Mouse (Mus musculus) heart, postnatal 10 days (tissue): ENCODE data around the gene Pik3cb. TPM values are rescaled to one million over a fixed set of nuclear protein-coding genes. Genes with fewer than 3 reads are reported as not detected.

Source experiments
- DNase-seq, 2 experiments: peaks; one replicate each; pipeline ENCODE4 v3.0.0; 2021
- intact Hi-C: fragments of 180-260 bp; cut with DNase I; formaldehyde crosslinking; loops from one replicate; pipeline ENCODE4 v1.15.1; 2025
- total RNA-seq, 2 experiments: library from RNA; stranded (reverse); gene quantifications; 2 replicates each; pipeline ENCODE4 v1.2.3; 2021

Gene Pik3cb
- total RNA-seq, result 10 to 100 TPM; 11.3 to 12.1 TPM

DNA sequence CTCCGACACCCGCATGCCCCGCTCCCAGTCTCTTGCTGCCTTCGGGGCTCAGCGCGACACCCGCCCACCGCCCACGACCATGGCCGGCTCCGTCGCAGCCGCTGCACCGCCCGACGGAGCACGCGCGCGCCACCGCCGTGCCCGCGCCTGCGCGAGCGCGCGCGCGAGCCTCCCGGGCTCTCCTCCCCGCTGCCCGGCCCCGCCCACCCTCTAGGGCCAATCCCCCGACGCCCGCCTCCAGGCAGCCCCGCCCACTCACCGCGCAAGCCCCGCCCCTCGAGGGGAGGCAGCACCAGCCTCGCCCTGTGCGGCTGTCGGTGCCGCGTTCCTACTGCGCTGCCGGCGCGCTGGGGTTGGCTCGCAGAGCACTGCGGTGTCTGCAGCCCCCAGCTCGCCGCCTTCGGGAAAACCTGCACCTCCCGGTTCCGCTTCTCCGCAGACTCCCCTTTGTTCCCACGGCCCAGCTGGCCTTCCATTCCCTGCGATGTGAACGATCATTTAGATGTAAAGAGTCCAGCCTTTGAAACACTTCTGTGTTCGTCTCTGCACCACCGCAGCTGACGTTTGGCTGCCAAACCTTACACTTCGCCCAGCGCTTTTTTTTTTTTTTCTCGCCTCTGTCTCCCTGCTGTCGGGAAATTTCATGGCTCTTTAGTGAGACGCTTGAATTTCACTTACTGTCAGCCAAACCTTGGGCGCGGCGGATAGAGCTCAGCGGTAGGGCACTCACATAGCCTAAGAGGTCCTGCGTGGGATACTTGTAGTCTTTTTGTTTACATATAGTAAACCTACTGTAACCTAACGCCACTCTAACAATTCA lies at the start of gene Pik3cb:
Gene Pik3cb (minus strand): TSS at position 559 of the 820 bp plus-strand sequence.
- intact Hi-C loops, result loop anchor here (5.0 kb wide), 1 partner anchor 297 kb away; the partner anchor contains the start of gene Mras
- DNase-seq, result peak; percentile 98

DNA sequence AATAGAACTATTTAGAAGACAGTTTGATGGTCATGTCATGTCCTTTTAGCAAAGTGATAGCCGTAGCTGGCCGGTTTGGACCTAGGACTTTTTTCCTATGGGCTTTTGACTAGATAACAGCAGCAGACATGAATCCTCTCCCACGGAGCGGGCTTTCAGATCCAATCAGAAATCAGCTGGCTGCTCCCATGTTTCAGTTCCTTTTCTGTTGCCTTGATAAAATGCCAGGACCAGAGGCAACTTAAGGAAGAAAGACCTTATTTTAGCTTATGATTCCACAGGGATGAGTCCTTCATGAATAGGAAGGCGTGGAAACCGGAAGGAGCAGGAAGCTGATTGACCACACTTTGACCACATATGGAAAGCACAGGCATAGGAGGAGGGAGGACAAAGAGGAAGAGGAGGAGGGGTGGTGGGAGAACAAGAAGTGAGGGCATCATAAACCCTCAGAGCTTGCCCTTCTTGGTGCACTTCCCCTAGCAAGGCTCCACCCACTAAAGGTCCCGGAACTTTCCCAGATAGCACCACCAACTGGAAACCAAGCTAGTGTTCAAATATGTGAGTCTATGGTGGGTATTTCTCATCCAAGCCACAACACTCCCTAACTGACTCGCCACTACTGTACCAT lies 42.7 kb upstream of the Pik3cb start:
- peak in 1 of 2 experiments; percentile 13 for DNase-seq
- intact Hi-C loops, result no loop called here

DNA sequence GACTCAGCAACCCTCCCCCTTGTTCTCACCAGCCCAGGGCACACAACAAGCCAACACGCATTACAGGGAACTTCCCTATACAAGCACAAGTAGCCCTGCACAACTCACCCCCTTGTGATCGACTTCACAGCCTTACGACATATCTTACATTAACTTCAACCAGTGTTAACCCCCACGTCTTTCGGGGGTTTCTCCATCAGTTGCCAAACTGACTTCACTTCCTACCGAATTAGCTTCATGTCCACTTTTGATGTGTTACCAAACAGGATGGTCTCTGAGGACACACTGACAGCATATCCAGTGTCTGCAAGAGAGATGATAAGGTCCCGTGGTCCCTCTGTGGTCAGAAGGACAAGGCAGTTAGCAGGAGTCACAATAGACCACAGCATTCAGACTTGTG lies 41.7 kb upstream of the Pik3cb start:
- no peak for DNase-seq
- intact Hi-C loops, result no loop called here

DNA sequence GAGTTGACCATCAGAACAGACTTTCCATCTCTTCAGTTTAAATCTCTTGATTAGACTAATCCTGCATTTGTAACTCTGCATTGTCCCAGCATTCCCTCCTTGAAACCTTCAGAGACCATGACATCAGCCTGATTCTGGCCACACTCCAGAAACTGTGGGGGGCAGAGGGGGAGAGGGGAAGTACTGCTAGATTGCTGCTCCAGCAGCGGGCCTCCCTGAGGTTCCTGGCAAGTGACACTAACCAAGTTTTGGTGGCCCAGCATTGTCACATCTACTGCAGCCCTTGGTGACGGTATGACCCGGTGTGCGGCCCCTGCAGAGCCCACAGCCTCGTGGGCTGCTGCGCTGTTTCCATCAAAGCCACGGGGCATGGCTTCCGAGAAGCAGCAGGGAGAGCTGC lies 39.9 kb upstream of the Pik3cb start:
- intact Hi-C loops, result no loop called here
- peak; percentile 51 to 59 for DNase-seq

DNA sequence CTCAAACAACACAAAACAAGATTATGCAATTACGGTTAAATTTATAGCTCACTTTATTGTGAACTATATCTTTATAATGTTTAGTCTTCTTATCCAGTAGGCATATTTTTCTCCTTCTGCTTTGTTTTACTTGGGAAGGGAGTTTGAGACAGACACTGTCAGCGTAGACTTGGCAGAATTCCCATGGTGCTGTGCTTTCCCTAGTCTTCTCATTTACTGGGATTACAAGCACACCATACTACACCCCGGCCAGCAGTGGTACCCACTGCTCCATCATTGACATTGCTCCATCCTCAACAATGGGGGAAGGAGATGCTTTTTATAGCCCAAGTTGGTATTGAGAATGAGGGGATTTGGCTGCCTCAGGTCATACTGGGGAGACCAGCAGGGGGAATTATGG lies 38.3 kb upstream of the Pik3cb start:
- intact Hi-C loops, result no loop called here
- no peak for DNase-seq

DNA sequence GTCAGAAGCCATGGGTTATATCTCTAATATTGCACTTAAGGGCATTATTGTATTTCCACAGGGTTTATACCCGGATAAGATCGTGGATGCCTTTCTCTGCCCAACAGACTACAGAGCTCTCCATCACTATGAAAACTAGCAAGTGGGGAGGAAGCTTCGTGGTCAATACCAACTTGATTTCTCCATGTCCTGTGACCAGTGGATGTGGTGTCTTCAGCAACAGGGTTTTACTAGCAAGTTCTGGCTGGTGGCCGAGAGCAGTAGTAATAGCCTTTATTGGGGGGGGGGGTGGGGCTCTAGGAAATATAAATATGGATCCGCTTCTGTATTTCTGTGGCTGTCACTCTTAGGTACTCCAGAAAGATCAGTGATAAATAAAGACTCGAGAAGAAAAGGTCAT lies 35.4 kb upstream of the Pik3cb start:
- intact Hi-C loops, result no loop called here
- DNase-seq, result no peak

DNA sequence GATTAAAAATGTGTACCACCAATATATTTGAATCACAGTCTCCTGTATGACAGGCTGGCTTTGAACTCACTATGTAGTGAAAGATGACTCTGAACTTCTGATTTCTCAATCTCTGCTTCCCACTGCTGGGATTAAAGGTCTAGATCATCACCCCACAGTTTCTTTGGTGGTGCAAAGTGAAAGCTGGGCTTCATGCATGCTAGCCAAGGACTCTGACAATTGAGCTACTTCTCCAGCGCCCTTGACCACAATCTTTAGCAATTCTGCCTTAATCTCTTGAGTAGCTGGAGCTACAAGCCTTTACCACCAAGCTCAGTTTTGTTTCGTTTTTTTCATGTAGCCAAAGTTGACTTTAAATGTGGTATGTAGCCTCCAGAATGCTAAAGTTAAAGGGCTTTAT lies 32.4 kb upstream of the Pik3cb start:
- intact Hi-C loops, result no loop called here
- DNase-seq, result no peak

DNA sequence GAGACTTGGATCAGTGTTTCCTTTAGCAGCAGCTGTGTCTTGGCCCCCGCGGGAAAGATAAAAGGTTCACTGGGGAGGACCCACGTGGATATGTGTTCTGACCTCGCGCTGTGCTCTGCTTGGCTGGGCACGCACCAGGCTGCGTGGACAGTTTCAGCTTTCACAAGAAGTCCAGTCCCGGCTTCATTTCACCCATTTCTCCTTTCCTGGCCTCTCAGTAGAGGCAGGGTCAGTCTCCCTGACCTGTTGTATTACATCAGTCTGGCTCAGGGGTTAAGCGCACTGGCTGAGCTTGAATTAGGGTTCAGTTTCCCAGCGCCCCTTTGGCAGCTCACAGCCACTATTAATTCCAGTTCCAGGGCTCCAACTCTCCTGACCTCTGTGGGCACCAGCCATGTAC lies 30.8 kb upstream of the Pik3cb start:
- intact Hi-C loops, result no loop called here
- peak in 1 of 2 experiments; percentile 18 for DNase-seq

DNA sequence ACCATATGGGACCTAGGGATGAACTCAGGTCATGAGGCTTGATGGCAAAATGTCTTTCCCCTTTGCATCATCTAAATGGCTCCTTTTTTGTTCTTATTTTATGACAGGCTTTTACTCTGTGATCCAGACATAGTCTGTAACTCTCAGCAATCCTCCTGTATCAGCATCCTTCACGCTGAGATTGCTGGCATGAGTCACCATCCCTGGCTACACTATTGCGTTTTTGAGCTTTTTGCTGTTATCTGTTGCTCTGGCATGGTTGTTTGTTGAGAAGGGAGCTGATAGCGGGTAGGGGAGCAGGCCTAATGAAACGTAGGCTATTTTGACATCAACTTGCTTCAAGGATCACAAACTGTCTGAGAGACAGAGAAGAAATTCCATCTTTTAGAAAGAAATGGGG lies 28.6 kb upstream of the Pik3cb start:
- no peak for DNase-seq
- intact Hi-C loops, result no loop called here

DNA sequence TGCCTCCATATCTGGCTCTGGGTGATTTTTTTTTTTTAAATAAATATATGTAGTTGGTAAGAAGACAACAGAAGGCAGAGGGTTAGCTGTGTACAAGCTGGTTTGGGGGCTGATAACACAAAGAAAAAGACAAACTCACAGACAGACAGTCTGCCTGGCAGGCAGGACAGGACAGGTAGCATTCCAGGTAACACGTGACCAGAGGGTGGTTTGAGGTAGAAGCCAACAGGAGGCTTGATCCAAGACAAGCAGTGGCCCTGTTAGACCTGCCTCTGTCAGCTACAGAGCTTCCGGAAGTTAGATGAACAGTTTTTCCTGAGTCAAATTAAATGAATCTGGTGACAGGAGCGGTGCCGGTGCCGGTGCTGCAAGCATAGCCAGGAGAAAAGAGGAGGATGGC lies 26.5 kb upstream of the Pik3cb start:
- DNase-seq, result no peak
- intact Hi-C loops, result no loop called here

DNA sequence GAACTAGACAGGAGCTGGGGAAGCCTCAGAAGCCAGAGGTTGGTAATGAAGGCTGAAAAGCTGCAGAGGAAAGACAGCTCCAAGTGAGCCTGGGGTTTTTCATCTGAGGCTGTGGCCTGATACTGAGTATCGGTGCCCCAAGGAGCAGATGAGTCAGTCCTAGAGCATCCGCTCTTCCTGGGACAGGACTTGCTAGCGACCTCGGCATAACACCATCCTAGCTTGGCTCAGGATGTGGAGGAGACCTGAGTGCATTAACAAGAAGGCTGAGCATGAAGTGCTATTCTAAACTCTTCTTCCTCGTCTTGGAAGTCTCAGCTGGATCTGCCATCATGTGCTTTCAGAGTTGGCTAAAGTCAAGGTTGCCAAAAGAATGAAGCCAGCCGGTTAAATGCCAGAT lies 25.5 kb upstream of the Pik3cb start:
- DNase-seq, result no peak
- intact Hi-C loops, result no loop called here

DNA sequence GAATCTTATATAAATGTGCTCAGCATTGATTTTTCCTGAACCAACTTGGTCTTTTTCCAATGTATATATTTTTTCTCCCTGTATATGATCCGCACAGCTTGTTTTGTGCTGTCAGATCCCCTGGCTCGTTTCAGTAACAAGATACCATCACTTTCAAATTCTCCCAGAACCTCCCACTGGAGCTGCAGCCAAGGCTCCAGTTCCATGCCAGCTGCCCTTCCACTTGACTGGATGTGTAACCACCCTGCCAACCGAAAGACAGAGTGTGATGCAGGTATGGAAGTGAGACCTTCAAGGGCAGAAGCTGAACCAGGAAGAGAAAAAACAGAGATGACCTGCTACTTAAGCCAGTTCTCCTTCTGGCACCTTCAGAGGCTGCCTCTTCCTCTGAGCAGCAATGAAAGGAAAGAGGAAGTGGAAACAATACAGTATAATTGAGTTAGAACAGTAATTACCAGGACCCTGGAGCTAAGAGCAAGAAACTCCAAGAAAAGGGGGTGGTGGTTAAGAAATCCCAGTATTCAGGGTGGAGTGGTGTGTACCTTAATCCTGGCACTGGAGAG lies 24.3 kb upstream of the Pik3cb start:
- intact Hi-C loops, result no loop called here
- DNase-seq, result no peak

DNA sequence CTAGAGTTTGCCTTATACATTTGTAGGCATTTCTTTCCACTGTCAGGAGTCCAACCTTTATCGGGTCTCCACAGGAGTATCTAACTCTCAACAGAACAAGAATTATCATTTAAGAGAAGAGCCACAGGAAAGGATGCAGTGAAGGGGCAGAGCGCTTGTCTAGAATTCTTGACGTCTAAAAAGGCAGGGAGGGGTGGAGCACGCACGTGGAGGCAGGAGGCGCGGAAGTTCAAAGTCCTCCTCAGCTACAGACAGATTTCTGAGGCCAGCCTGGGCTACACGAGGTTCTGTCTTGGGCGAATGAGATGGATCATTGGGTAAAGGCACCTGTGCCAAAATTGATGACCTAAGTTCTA lies 23.7 kb upstream of the Pik3cb start:
- intact Hi-C loops, result no loop called here
- no peak for DNase-seq

DNA sequence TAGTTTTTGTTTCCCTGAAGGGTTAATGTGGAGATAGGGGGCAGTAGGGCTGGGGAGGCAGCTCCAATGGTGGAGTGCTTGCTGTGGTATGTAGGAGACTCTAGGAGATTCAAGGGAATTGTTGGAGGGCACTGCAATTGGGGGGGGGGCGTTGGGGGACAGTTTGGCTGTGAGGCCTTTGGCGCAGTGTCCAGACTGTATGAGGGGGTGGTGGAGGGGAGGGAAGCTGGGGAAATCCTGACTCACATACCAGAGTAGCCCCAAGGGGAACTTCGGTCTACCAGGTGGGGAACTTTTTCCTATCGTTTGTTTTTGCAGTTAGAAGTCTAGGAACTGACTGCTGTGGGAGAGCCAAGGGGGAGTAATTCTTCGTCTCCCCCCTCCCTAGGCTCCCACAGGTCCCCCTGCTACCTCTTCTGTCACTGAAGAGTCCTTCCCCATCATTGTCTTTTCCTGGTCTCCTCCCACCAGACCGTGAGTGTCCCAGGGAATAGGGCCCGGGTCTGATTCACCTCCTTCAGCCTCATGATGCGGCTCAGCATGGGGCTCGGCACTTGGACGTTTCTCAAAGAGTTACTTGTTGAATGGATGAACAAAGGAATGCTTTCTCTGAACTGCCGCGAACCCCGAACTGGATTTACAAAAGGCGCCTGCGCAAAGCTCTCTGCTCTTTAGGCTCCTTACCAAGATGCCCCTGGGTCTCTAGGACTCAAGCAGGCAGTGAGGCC lies 23.2 kb upstream of the Pik3cb start:
- intact Hi-C loops, result no loop called here
- no peak for DNase-seq

DNA sequence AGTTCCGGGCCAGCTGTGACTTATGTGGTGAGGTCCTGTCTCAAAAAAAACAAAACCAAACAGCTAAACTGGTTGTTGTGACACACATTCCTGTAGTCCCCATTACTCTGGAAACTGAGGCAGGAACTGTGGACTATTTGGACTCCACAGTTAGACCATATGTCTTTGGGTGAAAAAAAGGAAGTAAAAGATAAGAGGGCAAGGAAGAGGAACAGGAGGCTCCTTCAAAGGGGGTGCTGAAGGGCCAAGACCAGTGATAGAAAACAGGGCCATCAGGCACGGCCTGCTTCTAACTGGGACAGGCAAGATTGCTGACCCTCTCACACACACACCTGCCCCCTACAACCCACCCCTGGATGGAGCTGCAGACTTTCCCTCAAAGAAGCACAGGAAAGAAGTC lies 22.4 kb upstream of the Pik3cb start:
- no peak for DNase-seq
- intact Hi-C loops, result no loop called here

DNA sequence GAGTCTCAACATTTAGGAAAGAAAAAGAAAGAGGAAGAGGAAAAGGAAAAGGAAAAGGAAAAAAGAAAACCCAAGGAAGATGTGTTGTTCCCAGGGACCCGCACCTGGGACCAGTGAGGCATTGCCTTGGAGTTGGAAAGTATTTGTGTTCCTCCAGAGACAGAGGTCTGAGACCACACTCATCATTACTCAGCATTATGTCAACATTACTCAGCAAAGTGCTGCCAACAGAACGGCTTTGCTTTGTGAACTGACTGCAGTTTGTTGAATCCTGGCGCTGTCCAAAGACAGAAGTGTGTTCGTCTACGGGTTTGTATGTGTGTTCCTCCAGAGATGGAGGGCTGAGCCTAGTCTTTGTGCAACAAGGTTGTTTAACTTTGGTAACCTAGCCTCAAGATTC lies 20.4 kb upstream of the Pik3cb start:
- intact Hi-C loops, result no loop called here

DNA sequence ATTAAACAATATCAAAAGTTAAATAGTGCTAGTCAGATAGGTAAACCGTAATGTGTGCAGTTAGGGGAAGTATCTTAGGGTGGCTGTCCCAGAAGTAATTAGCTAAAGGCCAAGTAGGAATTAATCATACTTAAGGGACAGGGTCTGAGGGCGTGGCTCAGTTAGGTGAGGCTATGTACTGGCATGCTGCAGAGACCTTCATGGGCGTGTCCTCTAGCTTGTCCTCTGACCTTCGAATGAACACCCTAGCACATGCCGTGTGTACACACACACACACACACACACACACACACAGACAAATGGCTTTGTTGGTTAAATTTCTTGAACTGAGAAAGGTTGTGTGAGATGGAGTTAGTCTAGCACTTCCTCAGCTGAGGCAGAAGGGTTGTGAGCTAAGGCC lies 19.5 kb upstream of the Pik3cb start:
- intact Hi-C loops, result no loop called here
- DNase-seq, result no peak

More for the DNA sequence above, 20.4 kb upstream of the Pik3cb start:
- DNase-seq, result no peak

DNA sequence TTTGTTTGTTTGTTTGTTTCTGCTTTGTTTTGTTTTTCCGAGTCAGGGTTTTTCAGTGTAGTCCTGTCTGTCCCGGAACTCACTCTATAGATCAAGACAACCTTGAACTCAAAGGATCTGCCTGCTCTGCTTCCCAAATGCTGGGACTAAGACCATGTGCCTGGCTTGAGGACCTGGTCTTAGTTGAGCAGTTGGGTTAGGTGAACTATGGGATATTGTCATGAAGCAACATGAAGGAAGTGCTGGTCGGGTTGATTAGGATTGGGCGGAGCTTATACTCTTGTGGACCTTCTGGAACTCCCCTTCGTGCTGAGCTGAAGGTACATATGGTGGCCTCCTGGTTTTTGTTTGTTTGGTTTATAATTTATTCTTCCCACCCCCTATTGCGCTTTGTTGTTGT lies 18.3 kb upstream of the Pik3cb start:
- intact Hi-C loops, result no loop called here
- no peak for DNase-seq

DNA sequence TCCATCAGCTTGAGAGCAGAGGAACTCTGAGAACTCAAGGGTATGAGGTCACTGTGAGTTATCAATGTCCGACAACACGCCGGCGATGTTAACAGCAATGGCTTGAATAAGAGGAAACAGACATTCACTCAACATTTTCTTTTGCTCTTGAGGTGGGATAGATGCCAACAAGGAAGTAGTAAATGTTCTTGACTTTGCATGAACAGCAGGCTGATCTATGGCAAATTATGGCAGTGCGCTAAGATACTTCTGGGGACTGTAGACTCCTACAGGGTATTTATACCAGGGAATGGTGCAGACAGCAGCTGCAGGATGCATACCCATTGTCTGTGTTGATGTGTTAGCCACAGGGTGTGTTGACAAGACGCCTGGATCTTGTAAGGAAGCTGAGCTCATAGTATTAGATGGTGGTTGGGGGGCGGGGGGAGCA lies 17.8 kb upstream of the Pik3cb start:
- no peak for DNase-seq
- intact Hi-C loops, result no loop called here

DNA sequence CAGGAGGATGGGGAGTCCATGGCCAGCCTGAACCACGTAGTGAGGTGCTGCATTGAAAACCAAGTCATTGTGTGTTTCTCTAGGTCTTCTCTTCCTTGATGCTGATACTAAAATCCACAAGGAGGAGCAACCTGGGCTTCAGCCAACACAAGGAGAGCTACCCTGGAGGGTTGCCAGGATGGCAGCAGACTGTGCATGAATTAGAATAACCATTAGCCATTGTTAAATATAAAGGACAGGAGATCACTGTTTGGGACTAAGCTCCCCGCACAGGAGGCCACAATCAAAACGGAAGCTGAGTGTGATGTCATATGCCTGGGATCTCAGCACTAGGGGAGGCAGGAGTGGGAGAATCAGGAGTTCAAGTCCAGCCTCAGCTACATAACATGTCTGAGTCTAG lies 13.2 kb upstream of the Pik3cb start:
- intact Hi-C loops, result no loop called here
- peak; percentile 64 to 69 for DNase-seq

DNA sequence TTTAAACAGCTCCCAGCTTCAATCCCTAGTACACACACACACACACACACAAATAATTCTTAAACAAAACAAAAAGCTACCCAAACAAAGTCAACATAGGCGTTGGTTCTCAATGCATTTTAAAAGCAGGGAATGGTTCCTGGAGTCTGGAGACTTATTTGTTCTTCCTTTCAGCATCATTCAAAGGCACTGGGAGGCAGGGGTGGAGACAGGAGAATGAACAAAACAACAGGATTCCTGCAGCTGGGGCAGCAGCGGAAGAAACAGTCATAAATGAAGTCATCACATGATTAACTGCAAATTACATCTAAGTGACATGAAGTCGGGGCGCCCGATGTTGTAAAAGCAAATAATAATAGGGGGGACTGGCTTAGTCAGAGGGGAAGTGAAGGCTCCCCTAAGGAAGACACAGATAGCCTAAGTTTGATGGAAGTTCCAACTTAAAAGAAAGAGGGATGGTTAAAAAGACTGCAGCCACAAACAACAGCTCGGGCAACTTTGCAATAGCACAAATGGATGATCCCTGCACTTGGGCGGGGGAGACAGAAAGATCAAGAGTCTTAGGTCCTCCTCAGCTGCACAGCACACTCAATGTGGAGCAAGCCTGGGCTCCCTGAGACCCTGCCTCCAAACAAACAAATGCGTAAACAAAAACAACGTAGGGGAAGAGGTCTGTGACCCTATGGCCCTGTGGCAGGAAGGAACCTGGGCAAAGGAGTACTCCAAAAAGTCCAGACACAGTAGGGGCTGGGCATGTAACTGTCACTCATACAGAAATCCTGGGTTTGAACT lies 12.5 kb upstream of the Pik3cb start:
- no peak for DNase-seq
- intact Hi-C loops, result no loop called here
